ENCODE assay signal across 27 mouse cellular contexts in the genomic region with DNA sequence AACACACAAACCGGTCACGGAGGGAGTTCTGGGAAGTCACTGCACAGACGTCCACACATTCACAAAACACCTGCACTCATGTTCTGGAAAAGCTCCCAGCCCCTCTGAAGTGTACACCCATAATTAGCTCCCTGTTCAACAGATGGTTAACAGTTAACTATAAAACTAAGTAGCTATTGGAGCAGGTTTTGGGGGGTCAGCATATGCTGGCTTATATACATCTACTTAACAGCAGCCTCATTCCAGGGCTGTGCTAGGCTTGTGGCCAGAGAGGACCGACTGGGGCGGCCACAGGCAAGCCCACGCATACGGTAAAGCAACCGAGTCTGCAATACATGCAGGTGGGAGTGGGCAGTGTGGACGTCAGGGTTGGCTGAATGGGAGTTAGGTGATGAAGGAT.
A peak's percentile ranks its signal among the peaks of the same experiment; 100 is the strongest.
DNase-seq lines count a peak whose midpoint lies in the region; ATAC-seq and TF ChIP-seq lines count a peak whose summit lies in the region.
"Had no signal": no experiment of that assay in that cellular context is flagged by ENCODE, and none has a peak within 500 bp of the region (broad histone marks: within the 10 kb centered on the region; RNA-seq: fewer than 3 reads in every experiment).

No protein-coding gene starts in this region.

- DNase-seq in heart, adult 11 months: peak; percentile 58
- DNase-seq in heart, adult 18-20 months: no peak
- peak; percentile 22 for DNase-seq in heart, postnatal 0 days (ENCODE audit: low spot score)
- DNase-seq in heart, embryonic 10.5 days (ENCODE audit: low spot score): no peak
- no peak for DNase-seq in kidney, postnatal 0 days (ENCODE audit: low spot score)
- DNase-seq in kidney, adult 8-10 months: no peak
- DNase-seq: adrenal gland, postnatal 14 days; cerebellum, adult 11 months; cerebellum, adult 9-10 months; gastrocnemius, postnatal 25 days; heart, adult 2 months; heart, postnatal 36 days; kidney, adult 11 months; liver, embryonic 13.5 days; lung, adult 18-20 months; lung, postnatal 4 days; thymus, postnatal 4 days had no signal

- no peak for TF ChIP-seq EP300 in heart, postnatal 0 days (IDR thresholded peaks at IDR 0.05; ENCODE audit: low read depth)

- no peaks in the 10 kb centered on the region for H3K36me3 ChIP-seq in heart, postnatal 0 days (replicated peaks; ENCODE audit: control insufficient read depth, insufficient read depth, low read length)
- no peaks in the 10 kb centered on the region for H3K36me3 ChIP-seq in heart, embryonic 10.5 days
- H3K36me3 ChIP-seq in kidney, postnatal 0 days (ENCODE audit: insufficient read depth, low read length): no peaks in the 10 kb centered on the region
- no peaks in the 10 kb centered on the region for H3K36me3 ChIP-seq in limb, embryonic 15.5 days
- H3K36me3 ChIP-seq in liver, embryonic 12.5 days: no peaks in the 10 kb centered on the region
- H3K36me3 ChIP-seq: embryonic facial prominence, embryonic 13.5 days; forebrain, embryonic 10.5 days; liver, embryonic 13.5 days; midbrain, embryonic 13.5 days had no signal

- 54% methylated on average over 9 of the region's 9 CpGs for WGBS in heart, postnatal 0 days
- WGBS in heart, embryonic 10.5 days: 74% methylated on average over 9 of the region's 9 CpGs
- WGBS in kidney, postnatal 0 days: 42% methylated on average over 9 of the region's 9 CpGs
- WGBS in limb, embryonic 15.5 days: 34% methylated on average over 9 of the region's 9 CpGs
- 76% methylated on average over 9 of the region's 9 CpGs for WGBS in liver, embryonic 12.5 days (ENCODE audit: insufficient replicate concordance)

- no peaks in the 10 kb centered on the region for H3K9me3 ChIP-seq in heart, postnatal 0 days (replicated peaks; ENCODE audit: control insufficient read depth, low read length)
- no peaks in the 10 kb centered on the region for H3K9me3 ChIP-seq in heart, embryonic 10.5 days
- H3K9me3 ChIP-seq in kidney, postnatal 0 days (replicated peaks; ENCODE audit: low read length): no peaks in the 10 kb centered on the region
- H3K9me3 ChIP-seq in limb, embryonic 15.5 days: no peaks in the 10 kb centered on the region
- H3K9me3 ChIP-seq in liver, embryonic 12.5 days (replicated peaks): no peaks in the 10 kb centered on the region
- H3K9me3 ChIP-seq: embryonic facial prominence, embryonic 13.5 days; forebrain, embryonic 10.5 days; liver, embryonic 13.5 days; midbrain, embryonic 13.5 days had no signal

- H3K27me3 ChIP-seq in heart, postnatal 0 days (ENCODE audit: control insufficient read depth, insufficient read depth, low read length): no peaks in the 10 kb centered on the region
- no peaks in the 10 kb centered on the region for H3K27me3 ChIP-seq in heart, embryonic 10.5 days (ENCODE audit: insufficient read depth, poor library complexity, severe bottlenecking)
- no peaks in the 10 kb centered on the region for H3K27me3 ChIP-seq in kidney, postnatal 0 days (ENCODE audit: insufficient read depth, low read length)
- H3K27me3 ChIP-seq in limb, embryonic 15.5 days: no peaks in the 10 kb centered on the region
- H3K27me3 ChIP-seq in liver, embryonic 12.5 days (replicated peaks): no peaks in the 10 kb centered on the region
- H3K27me3 ChIP-seq: embryonic facial prominence, embryonic 13.5 days; liver, embryonic 13.5 days; midbrain, embryonic 13.5 days; Patski had no signal

- peak; percentile 25; the same call in 1 of the 2 replicates for ATAC-seq in heart, postnatal 0 days (ENCODE audit: insufficient read depth, low read depth)
- no peak for ATAC-seq in kidney, postnatal 0 days (replicated peaks; ENCODE audit: low FRiP score, low read depth)
- ATAC-seq in limb, embryonic 15.5 days (ENCODE audit: insufficient number of reproducible peaks, low FRiP score, low TSS enrichment, low read depth): 0 out of 2 replicates have a peak, but pooled peaks have one; percentile 44
- no peak for ATAC-seq in liver, embryonic 12.5 days
- ATAC-seq: inflammation-experienced regulatory T-cells, adult 6 months; lung, postnatal 0 days; midbrain, embryonic 13.5 days; Patski had no signal

- no peak overlapping the region for H3K9ac ChIP-seq in heart, postnatal 0 days (replicated peaks; ENCODE audit: low read depth, low read length)
- no peak overlapping the region for H3K9ac ChIP-seq in kidney, postnatal 0 days (ENCODE audit: low read depth, low read length)
- no peak overlapping the region for H3K9ac ChIP-seq in limb, embryonic 15.5 days
- H3K9ac ChIP-seq in liver, embryonic 12.5 days: no peak overlapping the region
- H3K9ac ChIP-seq: embryonic facial prominence, embryonic 13.5 days; hindbrain, embryonic 14.5 days; liver, embryonic 13.5 days; midbrain, embryonic 13.5 days had no signal

- no peak overlapping the region for H3K4me3 ChIP-seq in heart, postnatal 0 days (ENCODE audit: low read depth, low read length)
- no peak overlapping the region for H3K4me3 ChIP-seq in heart, embryonic 10.5 days
- H3K4me3 ChIP-seq in kidney, postnatal 0 days (replicated peaks; ENCODE audit: low read depth, low read length): no peak overlapping the region
- no peak overlapping the region for H3K4me3 ChIP-seq in limb, embryonic 15.5 days
- no peak overlapping the region for H3K4me3 ChIP-seq in liver, embryonic 12.5 days
- H3K4me3 ChIP-seq: embryonic facial prominence, embryonic 13.5 days; forebrain, embryonic 10.5 days; heart, adult 2 months; liver, embryonic 13.5 days; megakaryocyte, embryonic 14.5 days; midbrain, embryonic 13.5 days had no signal

- TF ChIP-seq CTCF in heart, postnatal 0 days (IDR thresholded peaks at IDR 0.05; ENCODE audit: low read depth): no peak
- TF ChIP-seq CTCF in kidney, postnatal 0 days (IDR thresholded peaks at IDR 0.05; ENCODE audit: low read depth): no peak

- 0 out of 2 replicates have a peak overlapping the region, but pooled peaks have one; percentile 34 for H3K27ac ChIP-seq in heart, postnatal 0 days (ENCODE audit: low read depth)
- no peak overlapping the region for H3K27ac ChIP-seq in heart, embryonic 10.5 days
- peak overlapping the region; percentile 60 for H3K27ac ChIP-seq in kidney, postnatal 0 days
- no peak overlapping the region for H3K27ac ChIP-seq in limb, embryonic 15.5 days
- H3K27ac ChIP-seq in liver, embryonic 12.5 days: no peak overlapping the region
- H3K27ac ChIP-seq: embryonic facial prominence, embryonic 13.5 days; heart, adult 2 months; hindbrain, embryonic 14.5 days; liver, embryonic 13.5 days; midbrain, embryonic 13.5 days had no signal

- H3K4me2 ChIP-seq in heart, postnatal 0 days (ENCODE audit: low read depth, low read length): peak overlapping the region; percentile 18; the same call in 1 of the 2 replicates
- H3K4me2 ChIP-seq in kidney, postnatal 0 days (ENCODE audit: low read length): no peak overlapping the region
- no peak overlapping the region for H3K4me2 ChIP-seq in limb, embryonic 15.5 days
- H3K4me2 ChIP-seq in liver, embryonic 12.5 days: no peak overlapping the region
- H3K4me2 ChIP-seq: embryonic facial prominence, embryonic 13.5 days; hindbrain, embryonic 14.5 days; liver, embryonic 13.5 days; midbrain, embryonic 13.5 days had no signal

- H3K4me1 ChIP-seq in heart, postnatal 0 days (ENCODE audit: control insufficient read depth, insufficient read depth): peaks cover 11% of the 10 kb centered on the region
- H3K4me1 ChIP-seq in heart, embryonic 10.5 days: peaks cover 19% of the 10 kb centered on the region; the same call in 1 of the 2 replicates
- H3K4me1 ChIP-seq in kidney, postnatal 0 days (replicated peaks; ENCODE audit: insufficient read depth, low read length): no peaks in the 10 kb centered on the region; the same call in none of the 2 replicates
- H3K4me1 ChIP-seq in limb, embryonic 15.5 days: peaks cover 19% of the 10 kb centered on the region
- H3K4me1 ChIP-seq in liver, embryonic 12.5 days: 0 out of 2 replicates have a peak, but pooled peaks cover 6% of the 10 kb centered on the region
- H3K4me1 ChIP-seq: liver, embryonic 13.5 days; megakaryocyte, embryonic 14.5 days had no signal

Comparison
In these comparisons a context has a peak if more than half of its experiments do, and no peak if none do; other contexts are left out.
1. DNase-seq: peak in heart, adult 11 months (single experiment) and heart, postnatal 0 days (single experiment); none in heart, adult 18-20 months (0 of 2), heart, embryonic 10.5 days (single experiment), kidney, postnatal 0 days (single experiment) and kidney, adult 8-10 months (0 of 2).
2. H3K27ac ChIP-seq: peak in heart, postnatal 0 days (single experiment) and kidney, postnatal 0 days (single experiment); none in heart, embryonic 10.5 days (single experiment), limb, embryonic 15.5 days (single experiment) and liver, embryonic 12.5 days (single experiment).
3. ATAC-seq: peak in heart, postnatal 0 days (single experiment) and limb, embryonic 15.5 days (single experiment); none in kidney, postnatal 0 days (single experiment) and liver, embryonic 12.5 days (single experiment).